Mouse (Mus musculus) heart, postnatal 0 days (tissue): Measurements from ENCODE around the gene Saa3.

ENCODE experiments used
- CTCF ChIP-seq: IDR thresholded peaks from 2 replicates; pipeline ENCODE4 v1.5.1; 2016; ENCODE audit warnings: antibody characterized with exemption, control low read depth, low read depth
- EP300 ChIP-seq: IDR thresholded peaks from 2 replicates; pipeline ENCODE4 v1.6.1; 2016; ENCODE audit warnings: antibody characterized with exemption, low read depth

- TF ChIP-seq CTCF (no peak), EP300 (no peak)
Measured at GRCm38 (mm10) chr7:46700521-46701025, 14.9 kb downstream of the Saa3 start.
